Mouse (Mus musculus) small intestine, adult 2 months (tissue): ENCODE results near the gene Nr2f6. TPM values are rescaled to one million over a fixed set of nuclear protein-coding genes. Genes with fewer than 3 reads are reported as not detected.

Source experiments
- H3K27ac ChIP-seq: fragments of 200-500 bp; 2 replicates; pipeline ENCODE4 v1.5.1; 2012; ENCODE audit warnings: low read depth, low read length, control low read depth, inconsistent platforms; ENCODE audit not compliant: insufficient read depth
- H3K27me3 ChIP-seq: fragments of 200-500 bp; 2 replicates; pipeline ENCODE4 v1.6.1; 2012; ENCODE audit warnings: mild to moderate bottlenecking, moderate library complexity, low read length, inconsistent platforms; ENCODE audit not compliant: control insufficient read depth, insufficient read depth
- H3K36me3 ChIP-seq: fragments of 200-500 bp; 2 replicates; pipeline ENCODE4 v1.6.1; 2012; ENCODE audit warnings: mild to moderate bottlenecking, low read length, control low read depth, inconsistent platforms; ENCODE audit not compliant: control insufficient read depth, insufficient read depth
- H3K4me1 ChIP-seq: fragments of 200-500 bp; 2 replicates; pipeline ENCODE4 v1.6.1; 2012; ENCODE audit warnings: low read length, inconsistent platforms, mixed read lengths; ENCODE audit not compliant: control insufficient read depth, insufficient read depth, insufficient read length
- H3K4me3 ChIP-seq: fragments of 200-500 bp; 2 replicates; pipeline ENCODE4 v1.5.1; 2012; ENCODE audit warnings: low read depth, mild to moderate bottlenecking, control low read depth, inconsistent platforms, low read length, moderate library complexity
- CTCF ChIP-seq: fragments of 200-500 bp; IDR thresholded peaks from 2 replicates; pipeline ENCODE4 v1.5.1; 2012; ENCODE audit warnings: low read depth, mild to moderate bottlenecking, control low read depth, inconsistent platforms, low read length, moderate library complexity, mixed read lengths; ENCODE audit not compliant: insufficient replicate concordance, insufficient read length; ENCODE audit errors: extremely low read depth
- POLR2A ChIP-seq: fragments of 200-500 bp; IDR thresholded peaks from 2 replicates; pipeline ENCODE4 v1.6.1; 2012; ENCODE audit warnings: low read depth, mild to moderate bottlenecking, control low read depth, inconsistent platforms, low read length, moderate library complexity
- WGBS: fragments of 180-500 bp; shearing (Covaris S2); methylation state at CpG from one replicate; pipeline ENCODE4 v1.1.7; 2018; 5-methylcytosine and 5-hydroxymethylcytosine counted together
- polyA plus RNA-seq: library from polyadenylated mRNA; depleted of rRNA; stranded (reverse); fragments of >200 nt; gene quantifications from 2 replicates; pipeline ENCODE4 v1.2.3, GENCODE M21; 2012

The Nr2f6 gene
- polyA plus RNA-seq, 1 experiment, result 448 TPM

DNA sequence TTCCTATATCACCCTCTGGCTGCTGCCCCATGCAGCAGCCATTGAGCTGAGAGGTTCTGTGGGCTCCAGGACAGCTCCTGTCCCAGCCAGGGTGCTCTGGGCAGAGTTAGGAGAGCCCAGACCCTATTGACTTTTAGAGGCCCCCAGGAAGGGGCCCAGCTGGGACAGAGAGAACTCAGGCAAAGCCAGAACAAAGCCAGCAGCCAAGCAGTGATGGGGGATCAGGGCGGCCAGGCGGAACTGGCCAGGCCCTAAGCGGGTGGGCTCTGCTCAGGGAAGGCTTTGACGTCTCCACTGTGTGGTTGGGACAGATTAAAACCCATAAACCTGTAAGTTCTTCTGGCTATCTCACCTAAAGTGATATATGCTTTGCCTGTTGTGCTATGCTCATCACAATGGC, 2.8 kb downstream of the Nr2f6 start:
- no peaks in the 10 kb centered on the region for H3K27me3 ChIP-seq
- no peak overlapping the region for H3K27ac ChIP-seq
- H3K4me3 ChIP-seq, result no peak overlapping the region
- 80% methylated on average over 4 of the region's 4 CpGs for WGBS
- H3K36me3 ChIP-seq, result peaks cover 20% of the 10 kb centered on the region
- H3K4me1 ChIP-seq, result peaks cover 49% of the 10 kb centered on the region
- no peak for TF ChIP-seq POLR2A
- TF ChIP-seq CTCF, result no peak

DNA sequence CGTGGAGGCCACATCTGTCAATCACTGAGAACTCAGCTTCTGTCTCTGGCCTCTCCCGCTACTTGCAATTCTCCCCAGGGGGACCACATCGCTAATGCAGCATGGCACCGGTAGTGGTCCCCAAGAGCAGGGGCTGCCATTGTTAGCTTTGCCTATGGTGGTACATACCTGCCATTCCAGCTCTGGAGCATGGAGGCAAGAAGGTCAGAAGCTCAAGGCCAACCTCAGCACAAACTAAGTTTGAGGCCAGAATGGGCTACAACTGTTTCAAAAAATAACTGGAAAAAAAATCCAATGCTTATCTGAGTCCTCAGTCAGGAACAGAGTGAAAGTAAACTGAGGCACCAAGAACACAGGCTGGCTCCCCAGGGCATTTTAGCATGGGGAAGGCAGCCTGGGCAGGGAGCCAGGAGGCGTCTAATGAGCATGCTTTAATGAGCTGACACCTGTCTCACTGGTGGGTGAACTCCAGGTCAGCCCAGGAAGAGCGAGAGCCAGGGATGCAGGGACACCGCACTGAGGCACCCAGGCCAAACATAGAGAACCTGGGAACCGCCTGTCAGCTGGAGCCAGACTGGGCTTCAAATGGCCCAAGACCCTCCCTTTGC, 5.2 kb downstream of the Nr2f6 start:
- Histone ChIP-seq H3K4me1 (peaks cover 38% of the 10 kb centered on the region), H3K27ac (no peak overlapping the region), H3K36me3 (peaks cover 30% of the 10 kb centered on the region), H3K4me3 (peak overlapping the region; percentile 53; the same call in 1 of the 2 replicates), H3K27me3 (no peaks in the 10 kb centered on the region)
- WGBS, result 54% methylated on average over 8 of the region's 8 CpGs
- no peak for TF ChIP-seq POLR2A
- TF ChIP-seq CTCF, result no peak

DNA sequence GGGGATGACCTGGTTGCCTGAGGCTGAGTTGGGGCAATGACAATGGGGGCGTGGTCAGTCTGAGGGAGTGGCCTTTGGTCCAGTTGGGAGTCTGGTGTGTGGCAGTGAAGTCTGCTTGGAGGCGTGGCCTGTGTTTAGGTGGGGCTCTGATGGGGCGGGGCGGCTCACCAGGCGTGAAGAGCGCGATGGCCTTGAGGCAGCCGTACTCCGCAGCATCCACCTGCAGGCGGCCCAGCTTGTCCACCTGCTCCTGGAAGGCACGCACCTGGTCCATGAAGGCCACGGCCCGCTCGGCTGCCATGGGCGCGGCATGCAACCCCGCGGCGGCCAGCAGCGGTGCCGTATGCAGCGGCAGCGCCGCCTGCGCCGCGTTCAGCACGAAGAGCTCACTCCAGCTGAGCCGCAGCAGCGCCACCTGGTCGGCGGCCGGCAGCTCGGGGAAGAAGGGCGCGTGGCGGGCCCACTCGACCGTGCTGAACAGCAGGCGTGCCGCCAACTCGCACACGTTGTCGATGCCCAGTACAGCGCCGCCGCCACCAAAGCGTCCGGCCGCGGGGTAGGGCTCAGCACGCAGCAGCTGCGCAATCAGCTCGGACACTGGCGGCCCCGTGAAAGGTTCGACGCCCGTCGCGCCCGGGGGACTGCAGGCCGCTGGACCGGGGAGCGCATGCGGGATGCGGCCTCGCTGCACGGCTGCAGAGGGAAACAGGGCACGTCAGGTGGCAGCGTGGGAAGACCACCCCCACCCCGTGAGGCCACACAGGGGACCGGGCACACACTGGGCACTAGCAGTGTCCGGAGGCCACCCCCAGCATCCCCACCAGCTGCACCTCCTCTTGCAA, 6.0 kb downstream of the Nr2f6 start:
- no peak for TF ChIP-seq CTCF
- no peak for TF ChIP-seq POLR2A
- no peaks in the 10 kb centered on the region for H3K27me3 ChIP-seq
- peaks cover 38% of the 10 kb centered on the region for H3K4me1 ChIP-seq
- 15% methylated on average over 74 of the region's 74 CpGs for WGBS
- peaks cover 30% of the 10 kb centered on the region for H3K36me3 ChIP-seq
- peak overlapping the region; percentile 53 for H3K4me3 ChIP-seq
- peak overlapping the region; percentile 46 for H3K27ac ChIP-seq

DNA sequence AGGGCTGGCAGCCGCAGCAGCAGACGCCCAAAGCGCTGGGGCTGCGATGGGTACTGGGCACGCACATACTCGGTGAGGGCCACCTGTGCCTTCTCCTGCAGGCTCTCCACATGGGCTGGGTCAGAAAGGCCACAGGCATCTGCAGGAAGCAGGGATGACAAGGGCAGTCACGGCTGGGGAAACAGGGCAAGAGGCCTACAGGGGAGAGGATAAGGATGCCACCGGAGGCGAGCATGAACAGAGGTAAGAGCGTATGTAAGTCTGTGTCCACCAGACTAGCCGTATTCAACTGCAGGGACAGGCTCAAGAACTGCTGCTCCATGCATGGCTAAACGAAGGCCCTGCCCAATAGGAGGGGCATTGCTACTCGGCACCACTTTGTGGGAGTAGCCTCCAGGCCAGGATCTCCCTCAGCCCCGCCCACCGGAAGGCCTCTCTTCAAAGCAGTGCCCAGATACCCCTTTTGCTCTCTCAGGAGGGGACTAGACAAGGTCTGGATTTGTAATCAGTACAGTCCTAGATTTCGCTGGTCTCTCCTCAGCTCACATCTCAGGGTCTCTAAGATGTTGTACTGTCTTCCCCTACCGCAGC, 7.0 kb downstream of the Nr2f6 start:
- 79% methylated on average over 17 of the region's 17 CpGs for WGBS
- Histone ChIP-seq H3K36me3 (peaks cover 32% of the 10 kb centered on the region), H3K27ac (no peak overlapping the region), H3K4me1 (peaks cover 35% of the 10 kb centered on the region), H3K27me3 (no peaks in the 10 kb centered on the region), H3K4me3 (no peak overlapping the region)
- TF ChIP-seq POLR2A, result no peak
- TF ChIP-seq CTCF, result no peak

DNA sequence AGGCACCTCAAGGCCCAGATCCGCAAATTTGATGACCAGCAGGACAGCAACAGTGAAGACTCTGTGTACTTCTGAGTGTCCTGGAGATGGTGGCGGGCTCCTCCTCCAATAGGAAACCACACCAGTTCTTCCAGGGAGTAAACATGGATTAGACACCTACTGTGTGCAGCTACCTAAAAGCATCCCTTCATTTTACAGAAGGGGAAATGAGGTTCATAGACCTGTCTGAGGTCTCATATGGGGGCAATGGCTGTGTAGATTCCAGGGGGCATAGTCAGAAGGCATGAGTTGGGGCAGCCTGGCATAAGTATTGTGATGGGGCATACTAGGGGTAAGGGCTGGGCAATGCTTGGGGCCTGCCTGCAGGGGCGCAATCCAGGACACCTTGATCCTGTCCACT, 8.8 kb downstream of the Nr2f6 start:
- 92% methylated on average over 3 of the region's 3 CpGs for WGBS

DNA sequence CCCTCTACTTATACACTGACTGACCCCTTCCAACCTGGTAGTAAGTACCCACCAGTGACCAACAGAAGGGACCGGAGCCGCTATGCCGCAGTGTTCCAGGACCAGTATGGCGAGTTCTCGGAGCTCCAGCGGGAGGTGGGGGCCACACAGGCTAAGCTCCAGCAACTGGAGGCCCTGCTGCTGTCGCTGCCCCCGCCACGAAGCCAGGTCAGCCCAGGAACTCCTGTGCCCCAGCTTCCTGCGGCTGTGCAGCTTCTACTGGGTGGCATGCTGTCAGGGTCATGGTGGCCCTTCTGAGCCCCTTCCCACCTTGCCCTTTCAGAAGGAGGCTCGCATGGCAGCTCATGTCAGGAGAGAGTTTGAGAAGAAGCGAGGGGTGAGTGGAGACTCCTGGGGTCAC, 9.3 kb downstream of the Nr2f6 start:
- H3K4me3 ChIP-seq, result no peak overlapping the region
- H3K4me1 ChIP-seq, result peaks cover 28% of the 10 kb centered on the region
- TF ChIP-seq CTCF, result no peak
- no peak for TF ChIP-seq POLR2A
- no peak overlapping the region for H3K27ac ChIP-seq
- H3K36me3 ChIP-seq, result peaks cover 28% of the 10 kb centered on the region
- 90% methylated on average over 12 of the region's 12 CpGs for WGBS
- no peaks in the 10 kb centered on the region for H3K27me3 ChIP-seq

More for the DNA sequence above, 8.8 kb downstream of the Nr2f6 start:
- Histone ChIP-seq H3K36me3 (peaks cover 31% of the 10 kb centered on the region), H3K27ac (no peak overlapping the region), H3K4me3 (no peak overlapping the region), H3K4me1 (peaks cover 28% of the 10 kb centered on the region), H3K27me3 (no peaks in the 10 kb centered on the region)
- TF ChIP-seq CTCF, result no peak
- TF ChIP-seq POLR2A, result no peak
